Mouse (Mus musculus): Measurements from ENCODE around the gene Cpd. TPM values are rescaled to one million over a fixed set of nuclear protein-coding genes. Genes with fewer than 3 reads are reported as not detected.

Gene Cpd
- total and polyA plus RNA-seq, 3 experiments: 11.2 to 28.5 (median 27.7) TPM

DNA sequence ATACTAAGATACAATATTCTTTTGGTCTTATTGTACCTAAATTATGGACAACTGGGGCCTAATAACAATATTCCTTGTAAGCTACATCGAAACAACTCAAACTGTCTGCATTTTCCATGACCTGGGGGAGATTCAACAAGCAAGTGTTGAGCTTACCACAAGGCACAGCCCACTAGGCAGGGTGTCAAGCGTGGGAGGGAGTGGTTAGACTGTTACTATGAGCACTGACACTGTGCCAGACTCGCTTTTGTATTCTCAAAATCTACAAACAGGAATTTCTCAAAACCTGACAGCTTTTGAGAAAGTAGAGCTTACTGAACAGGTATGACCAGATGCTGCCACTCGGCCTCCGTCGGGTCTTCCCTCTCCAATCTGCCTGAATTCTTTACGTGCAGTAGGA is 55.5 kb downstream of the Cpd start:
- peaks cover 5 to 20% of the 10 kb centered on the region in 2 experiments for H3K4me1 ChIP-seq (ENCODE audit: control insufficient read depth in 1 of 2, insufficient read depth in 2 of 2)
- dilution Hi-C loops (cut with MboI; ENCODE audit: extremely low pct_ligation_motif_present, extremely low pct_unique_long_range_greater_than_20kb, low sequenced_read_pairs): no loop called here
- no peaks in the 10 kb centered on the region for H3K27me3 ChIP-seq (replicated peaks)
- peak; percentile 53 for DNase-seq (ENCODE audit: extremely low read depth)
- no peaks in the 10 kb centered on the region for H3K79me2 ChIP-seq (replicated peaks; ENCODE audit: control insufficient read depth, extremely low read depth, insufficient read depth, poor library complexity, severe bottlenecking)
- no peak overlapping the region for H3K4me3 ChIP-seq (replicated peaks in 1 of 3; ENCODE audit: low read depth in 2 of 3, low read length in 2 of 3, poor library complexity in 1 of 3)
- no peaks in the 10 kb centered on the region for H3K9me3 ChIP-seq (replicated peaks; ENCODE audit: low read length)
- H3K27ac ChIP-seq (ENCODE audit: insufficient read depth, low read depth): no peak overlapping the region
- in situ Hi-C loops (cut with MboI; ENCODE audit: low pct_ligation_motif_present, low pct_unique_long_range_greater_than_20kb, low sequenced_read_pairs): no loop called here
- no peak overlapping the region for H3K9ac ChIP-seq (ENCODE audit: insufficient read depth, low read depth)
- TF ChIP-seq PAX5 (IDR thresholded peaks at IDR 0.05; ENCODE audit: low read length): no peak
- no peak for TF ChIP-seq USF1 (IDR thresholded peaks at IDR 0.05; ENCODE audit: low read depth, low read length)
- TF ChIP-seq EP300 (IDR thresholded peaks at IDR 0.05; ENCODE audit: low read length): no peak
- no peak for TF ChIP-seq ETS1 (conservative IDR thresholded peaks at IDR 0.05; ENCODE audit: low read depth, low read length)
- no peak for TF ChIP-seq HCFC1 (IDR thresholded peaks at IDR 0.05; ENCODE audit: low read depth, low read length)
- no peak for TF ChIP-seq ELF1 (IDR thresholded peaks at IDR 0.05; ENCODE audit: low read depth, low read length)
- no peak for TF ChIP-seq POLR2A (IDR thresholded peaks at IDR 0.05; ENCODE audit: low read depth, low read length)
- TF ChIP-seq JUND (conservative IDR thresholded peaks at IDR 0.05; ENCODE audit: low read depth, low read length): no peak
- no peak for TF ChIP-seq UBTF (IDR thresholded peaks at IDR 0.05; ENCODE audit: low read depth, low read length)
- TF ChIP-seq SIN3A (IDR thresholded peaks at IDR 0.05; ENCODE audit: low read length): no peak
- no peak for TF ChIP-seq MAFK (IDR thresholded peaks at IDR 0.05; ENCODE audit: insufficient replicate concordance, low read length)
- no peak overlapping the region for H3K4me2 ChIP-seq (ENCODE audit: insufficient read depth, low read depth, poor library complexity, severe bottlenecking)
- peaks cover 14 to 76% of the 10 kb centered on the region in 2 experiments for H3K36me3 ChIP-seq (replicated peaks in 1 of 2; ENCODE audit: control insufficient read depth in 1 of 2, insufficient read depth in 1 of 2, low read length in 1 of 2)

DNA sequence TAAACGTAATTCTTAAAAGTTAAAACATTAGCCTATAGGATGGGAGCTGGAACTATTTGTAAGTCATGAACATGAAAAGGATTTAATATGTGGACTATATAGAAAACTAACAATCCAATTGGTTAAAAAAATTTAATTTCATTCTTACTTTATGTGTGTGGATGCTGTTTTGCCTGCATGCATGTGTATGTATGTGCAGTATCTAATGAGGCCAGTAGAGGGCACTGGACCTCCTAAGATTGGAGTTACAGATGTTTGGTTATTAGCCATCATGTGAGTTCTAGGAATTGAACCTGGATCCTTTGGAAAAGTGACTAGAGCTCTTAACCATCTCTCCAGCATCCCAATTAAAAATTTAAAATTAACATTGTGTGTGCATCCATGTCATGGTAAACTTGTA is 57.6 kb downstream of the Cpd start:
- H3K9ac ChIP-seq (ENCODE audit: insufficient read depth, low read depth): no peak overlapping the region
- H3K4me3 ChIP-seq (replicated peaks in 1 of 3; ENCODE audit: low read depth in 2 of 3, low read length in 2 of 3, poor library complexity in 1 of 3): no peak overlapping the region
- H3K4me1 ChIP-seq (ENCODE audit: control insufficient read depth in 1 of 2, insufficient read depth in 2 of 2): peaks cover 5 to 20% of the 10 kb centered on the region in 2 experiments
- H3K36me3 ChIP-seq (replicated peaks in 1 of 2; ENCODE audit: control insufficient read depth in 1 of 2, insufficient read depth in 1 of 2, low read length in 1 of 2): peaks cover 24 to 81% of the 10 kb centered on the region in 2 experiments
- peak; percentile 81 for DNase-seq (ENCODE audit: extremely low read depth)
- no peaks in the 10 kb centered on the region for H3K9me3 ChIP-seq (replicated peaks; ENCODE audit: low read length)
- in situ Hi-C loops (cut with MboI; ENCODE audit: low pct_ligation_motif_present, low pct_unique_long_range_greater_than_20kb, low sequenced_read_pairs) (loop anchor here (5.0 kb wide), 1 partner anchor 103 kb away; no protein-coding TSS in a partner anchor), dilution Hi-C loops (cut with MboI; ENCODE audit: extremely low pct_ligation_motif_present, extremely low pct_unique_long_range_greater_than_20kb, low sequenced_read_pairs) (no loop called here)
- H3K27me3 ChIP-seq (replicated peaks): no peaks in the 10 kb centered on the region
- H3K27ac ChIP-seq (ENCODE audit: insufficient read depth, low read depth): no peak overlapping the region
- H3K79me2 ChIP-seq (replicated peaks; ENCODE audit: control insufficient read depth, extremely low read depth, insufficient read depth, poor library complexity, severe bottlenecking): no peaks in the 10 kb centered on the region
- no peak for TF ChIP-seq GABPA (IDR thresholded peaks at IDR 0.05; ENCODE audit: insufficient replicate concordance, low read depth, low read length)
- TF ChIP-seq ETS1 (conservative IDR thresholded peaks at IDR 0.05; ENCODE audit: low read depth, low read length): no peak
- TF ChIP-seq SMC3 (IDR thresholded peaks at IDR 0.05; ENCODE audit: low read depth, low read length): peak; percentile 99
- no peak for TF ChIP-seq MAZ (IDR thresholded peaks at IDR 0.05; ENCODE audit: low read depth, low read length)
- TF ChIP-seq MAFK (IDR thresholded peaks at IDR 0.05; ENCODE audit: insufficient replicate concordance, low read length): no peak
- TF ChIP-seq KAT2A (IDR thresholded peaks at IDR 0.05; ENCODE audit: insufficient replicate concordance, low read length): no peak
- no peak for TF ChIP-seq ZMIZ1 (IDR thresholded peaks at IDR 0.05; ENCODE audit: low read depth, low read length)
- peak; percentile 23; the same call in 1 of the 2 replicates for TF ChIP-seq ZNF384 (IDR thresholded peaks at IDR 0.05; ENCODE audit: low read depth, low read length)
- TF ChIP-seq PAX5 (IDR thresholded peaks at IDR 0.05; ENCODE audit: low read length): no peak
- TF ChIP-seq HCFC1 (IDR thresholded peaks at IDR 0.05; ENCODE audit: low read depth, low read length): no peak
- TF ChIP-seq NRF1 (IDR thresholded peaks at IDR 0.05; ENCODE audit: low read depth, low read length): no peak
- no peak for TF ChIP-seq ZKSCAN1 (IDR thresholded peaks at IDR 0.05; ENCODE audit: borderline replicate concordance, low read depth, low read length)
- no peak for TF ChIP-seq MEF2A (IDR thresholded peaks at IDR 0.05; ENCODE audit: borderline replicate concordance, low read depth, low read length)
- no peak for TF ChIP-seq RCOR1 (conservative IDR thresholded peaks at IDR 0.05; ENCODE audit: low read depth, low read length)
- peak; percentile 62 for TF ChIP-seq JUND (conservative IDR thresholded peaks at IDR 0.05; ENCODE audit: low read depth, low read length)
- peak; percentile 92 for TF ChIP-seq ZC3H11A (IDR thresholded peaks at IDR 0.05; ENCODE audit: low read depth, low read length)
- TF ChIP-seq MXI1 (IDR thresholded peaks at IDR 0.05; ENCODE audit: low read depth, low read length): no peak
- TF ChIP-seq CTCF (conservative IDR thresholded peaks at IDR 0.05 in 1 of 2, IDR thresholded peaks at IDR 0.05 in 1 of 2; ENCODE audit: low read depth in 2 of 2, low read length in 2 of 2): peak; percentile 92 to 98
- TF ChIP-seq TCF12 (IDR thresholded peaks at IDR 0.05; ENCODE audit: low read depth, low read length): no peak
- peak; percentile 98 for TF ChIP-seq RAD21 (IDR thresholded peaks at IDR 0.05; ENCODE audit: low read depth, low read length)
- 0 out of 2 replicates have a peak, but pooled peaks have one; percentile 19 for TF ChIP-seq TBP (conservative IDR thresholded peaks at IDR 0.05; ENCODE audit: low read depth, low read length)
- TF ChIP-seq POLR2A (IDR thresholded peaks at IDR 0.05; ENCODE audit: low read depth, low read length): no peak
- no peak for TF ChIP-seq CHD1 (IDR thresholded peaks at IDR 0.05; ENCODE audit: low read depth, low read length)
- H3K4me2 ChIP-seq (ENCODE audit: insufficient read depth, low read depth, poor library complexity, severe bottlenecking): no peak overlapping the region

All from CH12.LX (cell line).